Mouse (Mus musculus) megakaryocyte-erythroid progenitor cell, adult 5 weeks (primary cell): Measurements from ENCODE around the gene Zfp296. TPM values are rescaled to one million over a fixed set of nuclear protein-coding genes. Genes with fewer than 3 reads are reported as not detected.

Experiments used
- polyA plus RNA-seq: library from polyadenylated mRNA; stranded (reverse); fragments of >175 nt; gene quantifications from 2 replicates; pipeline ENCODE4 v1.2.3, GENCODE M21; 2012

Zfp296 gene
- polyA plus RNA-seq: 28.5 and 30.1 TPM in 2 replicates

GRCm38 (mm10) chr7:19577141-19577852, at the start of gene Zfp296, which contains the start of gene Gemin7:
Gene Zfp296 (plus strand): TSS chr7:19577287.
Gene Gemin7 (minus strand): TSS chr7:19577595.

GRCm38 (mm10) chr7:19562643-19563410, 14.3 kb upstream of the Zfp296 start, which contains the start of gene Ppp1r37:
Gene Ppp1r37 (minus strand): TSS chr7:19563076.

GRCm38 (mm10) chr7:19603849-19604605, 26.9 kb downstream of the Zfp296 start, which contains the start of gene Clasrp:
Gene Clasrp (minus strand): TSS chr7:19604486.

GRCm38 (mm10) chr7:19629361-19629734, 52.3 kb downstream of the Zfp296 start, which contains the start of gene Relb:
Gene Relb (minus strand): TSS chr7:19629438.

Other genes with a start within 250 kb of the Zfp296 start
- gene Ercc1, start 232.5 kb upstream of the Zfp296 start, polyA plus RNA-seq: 101 and 103 TPM in 2 replicates
- 27.5 and 29.4 TPM in 2 replicates for gene Cd3eap, start 217.8 kb upstream of the Zfp296 start, polyA plus RNA-seq
- 25.2 and 26.0 TPM in 2 replicates for gene Ppp1r13l, start 217.5 kb upstream of the Zfp296 start, polyA plus RNA-seq
- gene Ercc2, start 195.3 kb upstream of the Zfp296 start, polyA plus RNA-seq: 53.5 and 65.8 TPM in 2 replicates
- gene Klc3, start 173.2 kb upstream of the Zfp296 start, polyA plus RNA-seq: 0.63 and 0.65 TPM in 2 replicates
- 3.2 and 3.9 TPM in 2 replicates for gene Ckm, start 172.5 kb upstream of the Zfp296 start, polyA plus RNA-seq
- gene Mark4, start 118.5 kb upstream of the Zfp296 start, polyA plus RNA-seq: 76.5 and 81.2 TPM in 2 replicates
- 8.3 and 12.5 TPM in 2 replicates for gene Exoc3l2, start 114.0 kb upstream of the Zfp296 start, polyA plus RNA-seq
- 5.2 and 5.9 TPM in 2 replicates for gene Bloc1s3, start 68.9 kb upstream of the Zfp296 start, polyA plus RNA-seq
- 181 and 197 TPM in 2 replicates for gene Trappc6a, start 68.9 kb upstream of the Zfp296 start, polyA plus RNA-seq
- 0.23 and 0.40 TPM in 2 replicates for gene Nkpd1, start 59.4 kb upstream of the Zfp296 start, polyA plus RNA-seq
- gene Ppp1r37, start 14.2 kb upstream of the Zfp296 start, polyA plus RNA-seq: 109 and 133 TPM in 2 replicates
- gene Gemin7, start 308 bp downstream of the Zfp296 start, polyA plus RNA-seq: 60.2 and 61.0 TPM in 2 replicates
- gene Clasrp, start 27.2 kb downstream of the Zfp296 start, polyA plus RNA-seq: 150 and 199 TPM in 2 replicates
- gene Relb, start 52.2 kb downstream of the Zfp296 start, polyA plus RNA-seq: 15.2 and 16.3 TPM in 2 replicates
- gene Clptm1, start 87.7 kb downstream of the Zfp296 start, polyA plus RNA-seq: 108 and 122 TPM in 2 replicates
- 1.3 and 1.8 TPM in 2 replicates for gene Apoc2, start 100.7 kb downstream of the Zfp296 start, polyA plus RNA-seq
- gene Gm44805, start 104.1 kb downstream of the Zfp296 start, polyA plus RNA-seq: not detected in 2 replicates
- gene Apoc4, start 104.2 kb downstream of the Zfp296 start, polyA plus RNA-seq: not detected in 2 replicates
- 3.4 and 3.7 TPM in 2 replicates for gene Apoc1, start 115.4 kb downstream of the Zfp296 start, polyA plus RNA-seq
- 667 and 1,153 TPM in 2 replicates for gene Apoe, start 121.9 kb downstream of the Zfp296 start, polyA plus RNA-seq
- 221 and 229 TPM in 2 replicates for gene Tomm40, start 138.2 kb downstream of the Zfp296 start, polyA plus RNA-seq
- gene Nectin2, start 173.2 kb downstream of the Zfp296 start, polyA plus RNA-seq: 3.4 and 5.9 TPM in 2 replicates
- 0.26 and 0.36 TPM in 2 replicates for gene Bcam, start 193.7 kb downstream of the Zfp296 start, polyA plus RNA-seq
- not detected in 2 replicates for gene Cblc, start 219.5 kb downstream of the Zfp296 start, polyA plus RNA-seq
- gene Bcl3, start 245.5 kb downstream of the Zfp296 start, polyA plus RNA-seq: 61.6 and 97.1 TPM in 2 replicates